Mouse (Mus musculus) inflammation-experienced regulatory T-cells, adult 16 weeks (primary cell): Measurements from ENCODE around the gene Prn. TPM values are rescaled to one million over a fixed set of nuclear protein-coding genes. Genes with fewer than 3 reads are reported as not detected.

Experiments used
- polyA plus RNA-seq: library from polyadenylated mRNA; unstranded; fragments of 100-300 nt; shearing (Covaris generic); gene quantifications from one replicate; pipeline ENCODE4 v1.2.1, GENCODE M21; 2017

Gene Prn
- polyA plus RNA-seq: not detected

GRCm38 (mm10) chr2:131909683-131910572 is at the start of gene Prn, which contains the start of gene Prnp:
TSS of gene Prn (plus strand) at chr2:131909957.
TSS of gene Prnp (plus strand) at chr2:131909928.

DNA sequence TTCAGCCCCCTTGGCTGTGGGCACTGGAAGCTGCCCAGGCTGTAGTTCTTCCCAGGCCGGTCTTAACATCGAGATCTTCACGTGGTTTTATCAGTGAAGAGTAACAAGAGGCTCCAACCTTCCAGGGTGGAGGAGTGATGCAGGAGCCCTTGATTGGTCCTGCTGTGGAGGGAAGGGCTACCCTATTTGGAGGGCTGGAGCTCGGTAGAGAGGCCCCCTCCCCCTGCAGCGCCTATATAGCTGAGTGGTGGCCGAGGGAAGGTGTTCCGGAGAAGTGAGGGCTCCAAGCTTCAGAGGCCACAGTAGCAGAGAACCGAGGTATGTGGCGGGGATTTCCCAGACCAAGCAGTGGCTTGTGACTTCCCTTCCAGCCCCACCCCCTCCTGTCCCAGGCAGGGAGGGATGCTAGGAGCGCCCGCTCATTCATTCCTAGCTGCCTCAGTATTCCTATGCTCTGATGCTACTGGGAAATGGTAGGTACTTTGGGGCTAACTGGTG is 40.9 kb downstream of the Prn start, which contains the start of gene Prnd:
Prnd (plus strand) TSS at position 264 of the 498 bp plus-strand sequence.

Other genes with a start within 250 kb of the Prn start
- not detected for gene Erv3, start 50.2 kb upstream of the Prn start, polyA plus RNA-seq
- 38.1 TPM for gene Prnp, start within 50 bp of the Prn start, polyA plus RNA-seq
- gene Prnd, start 40.9 kb downstream of the Prn start, polyA plus RNA-seq: 0.30 TPM
- 109 TPM for gene Rassf2, start 120.3 kb downstream of the Prn start, polyA plus RNA-seq
- 44.6 TPM for gene Slc23a2, start 235.2 kb downstream of the Prn start, polyA plus RNA-seq